Mouse (Mus musculus) testis, adult 2 months (tissue): ENCODE measurements around the gene Bsn.

Source experiments
- CTCF ChIP-seq: fragments of 200-500 bp; IDR thresholded peaks from 2 replicates; pipeline ENCODE4 v1.5.1; 2012; ENCODE audit warnings: low read depth, mild to moderate bottlenecking, inconsistent platforms, low read length, moderate library complexity; ENCODE audit not compliant: control insufficient read depth, insufficient read depth, insufficient replicate concordance
- POLR2A ChIP-seq: fragments of 200-500 bp; IDR thresholded peaks from 2 replicates; pipeline ENCODE4 v1.6.1; 2012; ENCODE audit warnings: low read depth, mild to moderate bottlenecking, inconsistent platforms, low read length, moderate library complexity; ENCODE audit not compliant: control insufficient read depth

- TF ChIP-seq POLR2A: no peak
- TF ChIP-seq CTCF: no peak
Observed at GRCm38 (mm10) chr9:108111101-108111592, 79.0 kb downstream of the Bsn start.
